Mouse (Mus musculus): ENCODE measurements around the gene Ccdc171.

GRCm38 (mm10) chr4:83846304-83846703 is 321.0 kb downstream of the Ccdc171 start:
- TF ChIP-seq CTCF (IDR thresholded peaks at IDR 0.05; ENCODE audit: low read depth, low read length) (no peak), POLR2A (IDR thresholded peaks at IDR 0.05; ENCODE audit: borderline replicate concordance, low read depth, low read length) (no peak)

Data from bone marrow macrophage, adult 2 months (primary cell).